Mouse (Mus musculus): ENCODE data around the gene Plxnd1. TPM values are rescaled to one million over a fixed set of nuclear protein-coding genes. Genes with fewer than 3 reads are reported as not detected.

Gene Plxnd1
- total and polyA plus RNA-seq, 3 experiments = 27.7 to 73.8 (median 63.2) TPM

- H3K9ac ChIP-seq (ENCODE audit: insufficient read depth, low read depth) = no peak overlapping the region
- dilution Hi-C loops (cut with MboI; ENCODE audit: extremely low pct_ligation_motif_present, extremely low pct_unique_long_range_greater_than_20kb, low sequenced_read_pairs) = no loop called here
- peaks cover 4 to 15% of the 10 kb centered on the region in 2 experiments; a peak in 2 of 4 replicates for H3K4me1 ChIP-seq (ENCODE audit: control insufficient read depth in 1 of 2, insufficient read depth in 2 of 2)
- no peak for DNase-seq (ENCODE audit: extremely low read depth)
- H3K79me2 ChIP-seq (replicated peaks; ENCODE audit: control insufficient read depth, extremely low read depth, insufficient read depth, poor library complexity, severe bottlenecking) = no peaks in the 10 kb centered on the region
- no peak for TF ChIP-seq MXI1 (IDR thresholded peaks at IDR 0.05; ENCODE audit: low read depth, low read length)
- no peak for TF ChIP-seq IRF4 (IDR thresholded peaks at IDR 0.05; ENCODE audit: low read depth, low read length)
- no peak for TF ChIP-seq POLR2AphosphoS2 (IDR thresholded peaks at IDR 0.05; ENCODE audit: low read depth, low read length)
- no peaks in the 10 kb centered on the region for H3K27me3 ChIP-seq (replicated peaks)
- H3K4me3 ChIP-seq (replicated peaks in 1 of 3; ENCODE audit: low read depth in 2 of 3, low read length in 2 of 3, poor library complexity in 1 of 3) = no peak overlapping the region
- no peak overlapping the region for H3K27ac ChIP-seq (ENCODE audit: insufficient read depth, low read depth)
- in situ Hi-C loops (cut with MboI; ENCODE audit: low pct_ligation_motif_present, low pct_unique_long_range_greater_than_20kb, low sequenced_read_pairs) = loop anchor here (5.0 to 25.0 kb wide), 3 partner anchors 162 to 603 kb away; no protein-coding TSS in a partner anchor
- no peak overlapping the region for H3K4me2 ChIP-seq (ENCODE audit: insufficient read depth, low read depth, poor library complexity, severe bottlenecking)
- H3K9me3 ChIP-seq (replicated peaks; ENCODE audit: low read length) = no peaks in the 10 kb centered on the region
- no peaks in the 10 kb centered on the region for H3K36me3 ChIP-seq (replicated peaks in 1 of 2; ENCODE audit: control insufficient read depth in 1 of 2, insufficient read depth in 1 of 2, low read length in 1 of 2)
These were observed 14.6 kb upstream of the Plxnd1 start for GRCm38 (mm10) chr6:116009426-116009825.

- Histone ChIP-seq H3K4me1 (ENCODE audit: control insufficient read depth in 1 of 2, insufficient read depth in 2 of 2) (peaks cover 11 to 23% of the 10 kb centered on the region in 2 experiments), H3K4me2 (ENCODE audit: insufficient read depth, low read depth, poor library complexity, severe bottlenecking) (no peak overlapping the region), H3K36me3 (replicated peaks in 1 of 2; ENCODE audit: control insufficient read depth in 1 of 2, insufficient read depth in 1 of 2, low read length in 1 of 2) (no peaks in the 10 kb centered on the region), H3K27ac (ENCODE audit: insufficient read depth, low read depth) (no peak overlapping the region), H3K9ac (ENCODE audit: insufficient read depth, low read depth) (no peak overlapping the region), H3K4me3 (replicated peaks in 1 of 3; ENCODE audit: low read depth in 2 of 3, low read length in 2 of 3, poor library complexity in 1 of 3) (no peak overlapping the region), H3K9me3 (replicated peaks; ENCODE audit: low read length) (no peaks in the 10 kb centered on the region), H3K79me2 (replicated peaks; ENCODE audit: control insufficient read depth, extremely low read depth, insufficient read depth, poor library complexity, severe bottlenecking) (no peaks in the 10 kb centered on the region), H3K27me3 (replicated peaks) (no peaks in the 10 kb centered on the region)
- dilution Hi-C loops (cut with MboI; ENCODE audit: extremely low pct_ligation_motif_present, extremely low pct_unique_long_range_greater_than_20kb, low sequenced_read_pairs) = no loop called here
- in situ Hi-C loops (cut with MboI; ENCODE audit: low pct_ligation_motif_present, low pct_unique_long_range_greater_than_20kb, low sequenced_read_pairs) = loop anchor here (5.0 to 25.0 kb wide), 3 partner anchors 160 to 605 kb away; no protein-coding TSS in a partner anchor
- peak; percentile 53 to 86 for TF ChIP-seq CTCF (conservative IDR thresholded peaks at IDR 0.05 in 1 of 2, IDR thresholded peaks at IDR 0.05 in 1 of 2; ENCODE audit: low read depth in 2 of 2, low read length in 2 of 2)
- TF ChIP-seq RAD21 (IDR thresholded peaks at IDR 0.05; ENCODE audit: low read depth, low read length) = peak; percentile 81
- peak; percentile 97 for TF ChIP-seq SMC3 (IDR thresholded peaks at IDR 0.05; ENCODE audit: low read depth, low read length)
- no peak for TF ChIP-seq POLR2A (IDR thresholded peaks at IDR 0.05; ENCODE audit: low read depth, low read length)
- TF ChIP-seq ZMIZ1 (IDR thresholded peaks at IDR 0.05; ENCODE audit: low read depth, low read length) = no peak
- peak; percentile 58 for TF ChIP-seq ZC3H11A (IDR thresholded peaks at IDR 0.05; ENCODE audit: low read depth, low read length)
- peak; percentile 95 for TF ChIP-seq ZKSCAN1 (IDR thresholded peaks at IDR 0.05; ENCODE audit: borderline replicate concordance, low read depth, low read length)
- no peak for DNase-seq (ENCODE audit: extremely low read depth)
These were observed 12.9 kb upstream of the Plxnd1 start for GRCm38 (mm10) chr6:116007561-116008173.

GRCm38 (mm10) chr6:116006731-116007130 is 11.9 kb upstream of the Plxnd1 start:
- Histone ChIP-seq H3K79me2 (replicated peaks; ENCODE audit: control insufficient read depth, extremely low read depth, insufficient read depth, poor library complexity, severe bottlenecking) (no peaks in the 10 kb centered on the region), H3K9me3 (replicated peaks; ENCODE audit: low read length) (no peaks in the 10 kb centered on the region), H3K36me3 (replicated peaks in 1 of 2; ENCODE audit: control insufficient read depth in 1 of 2, insufficient read depth in 1 of 2, low read length in 1 of 2) (no peaks in the 10 kb centered on the region), H3K9ac (ENCODE audit: insufficient read depth, low read depth) (no peak overlapping the region), H3K4me1 (ENCODE audit: control insufficient read depth in 1 of 2, insufficient read depth in 2 of 2) (peaks cover 14 to 31% of the 10 kb centered on the region in 2 experiments), H3K4me2 (ENCODE audit: insufficient read depth, low read depth, poor library complexity, severe bottlenecking) (no peak overlapping the region), H3K27me3 (replicated peaks) (no peaks in the 10 kb centered on the region), H3K4me3 (replicated peaks in 1 of 3; ENCODE audit: low read depth in 2 of 3, low read length in 2 of 3, poor library complexity in 1 of 3) (no peak overlapping the region), H3K27ac (ENCODE audit: insufficient read depth, low read depth) (no peak overlapping the region)
- dilution Hi-C loops (cut with MboI; ENCODE audit: extremely low pct_ligation_motif_present, extremely low pct_unique_long_range_greater_than_20kb, low sequenced_read_pairs) = no loop called here
- in situ Hi-C loops (cut with MboI; ENCODE audit: low pct_ligation_motif_present, low pct_unique_long_range_greater_than_20kb, low sequenced_read_pairs) = loop anchor here (5.0 to 25.0 kb wide), 3 partner anchors 159 to 606 kb away; no protein-coding TSS in a partner anchor
- no peak for DNase-seq (ENCODE audit: extremely low read depth)
- TF ChIP-seq MAFK (IDR thresholded peaks at IDR 0.05; ENCODE audit: insufficient replicate concordance, low read length) (no peak), NRF1 (IDR thresholded peaks at IDR 0.05; ENCODE audit: low read depth, low read length) (no peak), ZKSCAN1 (IDR thresholded peaks at IDR 0.05; ENCODE audit: borderline replicate concordance, low read depth, low read length) (no peak), JUND (conservative IDR thresholded peaks at IDR 0.05; ENCODE audit: low read depth, low read length) (no peak), ZC3H11A (IDR thresholded peaks at IDR 0.05; ENCODE audit: low read depth, low read length) (no peak), SMC3 (IDR thresholded peaks at IDR 0.05; ENCODE audit: low read depth, low read length) (no peak), CHD2 (IDR thresholded peaks at IDR 0.05; ENCODE audit: low read length) (no peak), RAD21 (IDR thresholded peaks at IDR 0.05; ENCODE audit: low read depth, low read length) (no peak), POLR2A (IDR thresholded peaks at IDR 0.05; ENCODE audit: low read depth, low read length) (no peak), USF1 (IDR thresholded peaks at IDR 0.05; ENCODE audit: low read depth, low read length) (no peak), E2F4 (IDR thresholded peaks at IDR 0.05; ENCODE audit: insufficient replicate concordance, low read depth, low read length) (no peak)

All from CH12.LX (cell line).